Mouse (Mus musculus) layer of hippocampus, adult 18-20 months (tissue): Measurements from ENCODE around the gene Mthfd1l. TPM values are rescaled to one million over a fixed set of nuclear protein-coding genes. Genes with fewer than 3 reads are reported as not detected.

Source experiments
- DNase-seq, 2 experiments: peaks; one replicate each; pipeline ENCODE4 v3.0.0; 2022; ENCODE audit warnings: low spot score in 2 of 2
- total RNA-seq, 2 experiments: library from RNA; stranded (reverse); gene quantifications; 2 replicates each; pipeline ENCODE4 v1.2.3; 2021

The Mthfd1l gene
- total RNA-seq, 2 experiments from 2014 or later = 8.7 to 8.9 TPM

- no peak for DNase-seq
Observed at GRCm38 (mm10) chr10:3976623-3977010, 3.7 kb downstream of the Mthfd1l start.

- DNase-seq = no peak
Observed at GRCm38 (mm10) chr10:3978326-3978725, 5.4 kb downstream of the Mthfd1l start.

GRCm38 (mm10) chr10:3978792-3979488 lies 6.0 kb downstream of the Mthfd1l start:
- DNase-seq = no peak

- no peak for DNase-seq
Observed at GRCm38 (mm10) chr10:3980231-3980630, 7.3 kb downstream of the Mthfd1l start.

GRCm38 (mm10) chr10:3990295-3990883 lies 17.5 kb downstream of the Mthfd1l start:
- no peak for DNase-seq

GRCm38 (mm10) chr10:3993365-3994102 lies 20.6 kb downstream of the Mthfd1l start:
- DNase-seq = no peak

GRCm38 (mm10) chr10:3995277-3995676 lies 22.4 kb downstream of the Mthfd1l start:
- no peak for DNase-seq

GRCm38 (mm10) chr10:3996170-3996876 lies 23.4 kb downstream of the Mthfd1l start:
- peak; percentile 24 to 75 for DNase-seq

- DNase-seq = no peak
Observed at GRCm38 (mm10) chr10:3997851-3998426, 25.0 kb downstream of the Mthfd1l start.

GRCm38 (mm10) chr10:4002711-4003110 lies 29.8 kb downstream of the Mthfd1l start:
- DNase-seq = peak in 1 of 2 experiments; percentile 49

GRCm38 (mm10) chr10:4005191-4005590 lies 32.3 kb downstream of the Mthfd1l start:
- DNase-seq = no peak

- no peak for DNase-seq
Observed at GRCm38 (mm10) chr10:4006296-4007015, 33.5 kb downstream of the Mthfd1l start.

- no peak for DNase-seq
Observed at GRCm38 (mm10) chr10:4022628-4023303, 49.8 kb downstream of the Mthfd1l start.

- no peak for DNase-seq
Observed at GRCm38 (mm10) chr10:4026616-4027015, 53.7 kb downstream of the Mthfd1l start.

- DNase-seq = no peak
Observed at GRCm38 (mm10) chr10:4027466-4027865, 54.5 kb downstream of the Mthfd1l start.

GRCm38 (mm10) chr10:4028851-4029442 lies 56.0 kb downstream of the Mthfd1l start:
- DNase-seq = no peak

GRCm38 (mm10) chr10:4033761-4034160 lies 60.8 kb downstream of the Mthfd1l start:
- DNase-seq = no peak

GRCm38 (mm10) chr10:4036476-4036875 lies 63.6 kb downstream of the Mthfd1l start:
- no peak for DNase-seq

- peak in 1 of 2 experiments; percentile 7 for DNase-seq
Observed at GRCm38 (mm10) chr10:4037066-4037465, 64.1 kb downstream of the Mthfd1l start.

- no peak for DNase-seq
Observed at GRCm38 (mm10) chr10:4038576-4038975, 65.7 kb downstream of the Mthfd1l start.
